Mouse (Mus musculus): ENCODE measurements around the gene Iqca.

- no peak for TF ChIP-seq POLR2A (IDR thresholded peaks at IDR 0.05; ENCODE audit: control insufficient read depth, low read depth, low read length)
- TF ChIP-seq CTCF (IDR thresholded peaks at IDR 0.05; ENCODE audit: control insufficient read depth, insufficient read depth, insufficient replicate concordance, low read depth, low read length) = no peak
These were observed 154.5 kb downstream of the Iqca start for GRCm38 (mm10) chr1:89998696-89999095.

All from testis, adult 2 months (tissue).